Mouse (Mus musculus) left cerebral cortex, adult 11 months (tissue): ENCODE results near the gene Apol9a.

ENCODE experiments used
- DNase-seq: peaks from one replicate; pipeline ENCODE4 v3.0.0; 2022; ENCODE audit warnings: low spot score

Apol9a gene

GRCm38 (mm10) chr15:77376920-77377319, 34.0 kb downstream of the Apol9a start:
- no peak for DNase-seq

- DNase-seq, result no peak
Measured at GRCm38 (mm10) chr15:77370588-77370987, 40.3 kb downstream of the Apol9a start.

- DNase-seq, result no peak
Measured at GRCm38 (mm10) chr15:77369981-77370380, 41.0 kb downstream of the Apol9a start.

GRCm38 (mm10) chr15:77368818-77369320, 42.1 kb downstream of the Apol9a start:
- DNase-seq, result no peak

- peak; percentile 92 for DNase-seq
Measured at GRCm38 (mm10) chr15:77368148-77368547, 42.8 kb downstream of the Apol9a start.

GRCm38 (mm10) chr15:77367504-77367903, 43.4 kb downstream of the Apol9a start:
- no peak for DNase-seq

- DNase-seq, result peak; percentile 63
Measured at GRCm38 (mm10) chr15:77366706-77367484, 44.0 kb downstream of the Apol9a start.

- DNase-seq, result no peak
Measured at GRCm38 (mm10) chr15:77365700-77366570, 45.0 kb downstream of the Apol9a start.

GRCm38 (mm10) chr15:77364026-77364425, 46.9 kb downstream of the Apol9a start:
- DNase-seq, result peak; percentile 64

GRCm38 (mm10) chr15:77363578-77363977, 47.4 kb downstream of the Apol9a start:
- no peak for DNase-seq

GRCm38 (mm10) chr15:77362952-77363351, 48.0 kb downstream of the Apol9a start:
- DNase-seq, result no peak

GRCm38 (mm10) chr15:77359905-77360304, 51.0 kb downstream of the Apol9a start:
- DNase-seq, result no peak

- DNase-seq, result no peak
Measured at GRCm38 (mm10) chr15:77359486-77359885, 51.4 kb downstream of the Apol9a start.

- no peak for DNase-seq
Measured at GRCm38 (mm10) chr15:77359084-77359483, 51.9 kb downstream of the Apol9a start.

- DNase-seq, result peak; percentile 78
Measured at GRCm38 (mm10) chr15:77358320-77359040, 52.5 kb downstream of the Apol9a start.

GRCm38 (mm10) chr15:77356248-77356810, 54.6 kb downstream of the Apol9a start:
- no peak for DNase-seq

- no peak for DNase-seq
Measured at GRCm38 (mm10) chr15:77354848-77355551, 55.9 kb downstream of the Apol9a start.

- no peak for DNase-seq
Measured at GRCm38 (mm10) chr15:77354496-77354847, 56.5 kb downstream of the Apol9a start.
